Mouse (Mus musculus): ENCODE measurements around the gene Reps2.

DNA sequence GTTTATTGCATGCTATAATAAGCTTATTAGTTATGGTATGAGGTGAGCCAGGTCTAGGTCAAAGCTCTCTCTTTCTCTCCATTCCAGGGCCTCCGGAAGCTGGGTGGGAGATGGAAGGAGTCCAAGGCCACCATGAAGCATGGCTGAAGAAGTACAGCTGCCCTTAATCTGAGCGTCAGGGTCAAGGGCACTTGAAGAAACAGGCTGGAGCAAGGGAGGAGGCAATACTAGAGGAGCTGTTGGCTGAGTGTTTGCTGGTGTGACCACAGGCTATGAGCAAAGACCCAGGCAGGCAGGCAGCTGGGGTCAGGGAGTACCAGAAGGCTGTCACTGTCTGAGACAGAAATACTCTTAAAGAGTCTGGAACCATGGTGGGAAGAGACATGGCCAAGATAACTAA is 280.2 kb downstream of the Reps2 start:
- TF ChIP-seq EP300 (IDR thresholded peaks at IDR 0.05; ENCODE audit: low read depth in 1 of 2, low read length in 2 of 2) (no peak), ZMIZ1 (IDR thresholded peaks at IDR 0.05; ENCODE audit: low read depth, low read length) (no peak), USF1 (IDR thresholded peaks at IDR 0.05; ENCODE audit: low read depth, low read length) (no peak), POLR2AphosphoS5 (IDR thresholded peaks at IDR 0.05; ENCODE audit: borderline replicate concordance, low read depth, low read length) (no peak), POLR2A (IDR thresholded peaks at IDR 0.05; ENCODE audit: control insufficient read depth in 1 of 2, insufficient read depth in 1 of 2, low read depth in 1 of 2, low read length in 2 of 2, poor library complexity in 1 of 2) (no peak), MYC (IDR thresholded peaks at IDR 0.05; ENCODE audit: low read depth, low read length) (no peak), E2F4 (IDR thresholded peaks at IDR 0.05; ENCODE audit: borderline replicate concordance, low read depth, low read length) (no peak), ZNF384 (IDR thresholded peaks at IDR 0.05; ENCODE audit: low read depth, low read length) (no peak), CTCF (IDR thresholded peaks at IDR 0.05 in 2 of 3, conservative IDR thresholded peaks at IDR 0.05 in 1 of 3; ENCODE audit: control insufficient read depth in 1 of 3, insufficient read depth in 1 of 3, low read depth in 2 of 3, low read length in 3 of 3, poor library complexity in 1 of 3, severe bottlenecking in 1 of 3) (no peak), ZC3H11A (IDR thresholded peaks at IDR 0.05; ENCODE audit: low read depth, low read length) (no peak), NELFE (IDR thresholded peaks at IDR 0.05; ENCODE audit: low read depth, low read length) (no peak), MAX (IDR thresholded peaks at IDR 0.05; ENCODE audit: low read length) (no peak)
